Mouse (Mus musculus) limb, embryonic 14.5 days (tissue): ENCODE data around the gene Aldh8a1. TPM values are rescaled to one million over a fixed set of nuclear protein-coding genes. Genes with fewer than 3 reads are reported as not detected.

Experiments used
- ATAC-seq: fragments of 200-750 bp; cut with Nextera tagmentation; 2 replicates; pipeline ENCODE4 v1.8.0; 2017; ENCODE audit warnings: low read depth, moderate number of reproducible peaks, moderate TSS enrichment; ENCODE audit not compliant: low FRiP score
- DNase-seq: peaks from one replicate; pipeline ENCODE4 v3.0.0-alpha.2; 2015; ENCODE audit warnings: low spot score
- H3K27ac ChIP-seq: fragments of 300-500 bp; sonication (generic); replicated peaks from 2 replicates; pipeline ENCODE4 v1.5.1; 2014; ENCODE audit warnings: low read depth, mild to moderate bottlenecking, low read length, moderate library complexity, mixed read lengths
- H3K27me3 ChIP-seq: fragments of 300-500 bp; sonication (generic); 2 replicates; pipeline ENCODE4 v1.6.1; 2014; ENCODE audit warnings: low read length, mixed read lengths; ENCODE audit not compliant: control insufficient read depth, insufficient read depth
- H3K36me3 ChIP-seq: fragments of 300-500 bp; sonication (generic); 2 replicates; pipeline ENCODE4 v1.6.1; 2014; ENCODE audit warnings: mild to moderate bottlenecking, low read length, moderate library complexity, mixed read lengths; ENCODE audit not compliant: control insufficient read depth, insufficient read depth
- H3K4me1 ChIP-seq: fragments of 300-500 bp; sonication (generic); 2 replicates; pipeline ENCODE4 v1.6.1; 2014; ENCODE audit warnings: antibody characterized with exemption, low read length, mixed read lengths; ENCODE audit not compliant: control insufficient read depth, insufficient read depth
- H3K4me2 ChIP-seq: fragments of 300-500 bp; sonication (generic); replicated peaks from 2 replicates; pipeline ENCODE4 v1.6.1; 2014; ENCODE audit warnings: low read depth, mild to moderate bottlenecking, low read length, moderate library complexity; ENCODE audit not compliant: severe bottlenecking
- H3K4me3 ChIP-seq: fragments of 300-500 bp; sonication (generic); replicated peaks from 2 replicates; pipeline ENCODE4 v1.5.1; 2014; ENCODE audit warnings: low read length
- H3K9ac ChIP-seq: fragments of 300-500 bp; sonication (generic); 2 replicates; pipeline ENCODE4 v1.6.1; 2014; ENCODE audit warnings: mild to moderate bottlenecking, low read depth, low read length, moderate library complexity; ENCODE audit not compliant: severe bottlenecking
- H3K9me3 ChIP-seq: fragments of 300-500 bp; sonication (generic); 2 replicates; pipeline ENCODE4 v1.6.1; 2016; ENCODE audit warnings: low read length; ENCODE audit not compliant: control insufficient read depth
- POLR2A ChIP-seq: fragments of 200-500 bp; IDR thresholded peaks from 2 replicates; pipeline ENCODE4 v1.8.0; 2012; ENCODE audit warnings: inconsistent platforms, mild to moderate bottlenecking, moderate library complexity, borderline replicate concordance; ENCODE audit not compliant: insufficient read depth, insufficient read length; ENCODE audit errors: extremely low read depth
- WGBS: fragments of 180-500 bp; shearing (Covaris S2); extraction: QIAGEN DNeasy Blood & Tissue Kit; methylation state at CpG from one replicate; pipeline ENCODE4 v1.1.7; 2014; 5-methylcytosine and 5-hydroxymethylcytosine counted together
- polyA plus RNA-seq, 2 experiments: library from polyadenylated mRNA; depleted of rRNA in 1 of 2; stranded (reverse) in 1 of 2; unstranded in 1 of 2; fragments of >200 nt; fragmentation: Nextera tagmentation in 1 of 2; extraction: Ambion mirVana in 1 of 2; gene quantifications; 2 replicates each; pipeline versions ENCODE4 v1.2.1 to v1.2.3; 2012 to 2014

Gene Aldh8a1
- polyA plus RNA-seq, 2 experiments: 0.03 TPM; not detected in 1

- ATAC-seq: no peak
These were observed 26.3 kb upstream of the Aldh8a1 start for GRCm38 (mm10) chr10:21350531-21351515.

GRCm38 (mm10) chr10:21351766-21352165 is 25.3 kb upstream of the Aldh8a1 start:
- ATAC-seq (no peak), DNase-seq (no peak)
- Histone ChIP-seq H3K36me3 (peaks cover 62% of the 10 kb centered on the region), H3K4me3 (no peak overlapping the region), H3K4me2 (no peak overlapping the region), H3K4me1 (no peaks in the 10 kb centered on the region), H3K27ac (no peak overlapping the region), H3K9me3 (no peaks in the 10 kb centered on the region), H3K9ac (no peak overlapping the region), H3K27me3 (no peaks in the 10 kb centered on the region)
- 91% methylated on average over 12 of the region's 12 CpGs for WGBS
- TF ChIP-seq POLR2A: no peak

More at GRCm38 (mm10) chr10:21350531-21351515, 26.3 kb upstream of the Aldh8a1 start:
- WGBS: 91% methylated on average over 11 of the region's 11 CpGs
- Histone ChIP-seq H3K9ac (no peak overlapping the region), H3K4me2 (no peak overlapping the region), H3K9me3 (no peaks in the 10 kb centered on the region), H3K4me1 (no peaks in the 10 kb centered on the region), H3K4me3 (no peak overlapping the region), H3K36me3 (peaks cover 62% of the 10 kb centered on the region), H3K27ac (no peak overlapping the region), H3K27me3 (no peaks in the 10 kb centered on the region)
- no peak for TF ChIP-seq POLR2A
- DNase-seq: no peak

DNA sequence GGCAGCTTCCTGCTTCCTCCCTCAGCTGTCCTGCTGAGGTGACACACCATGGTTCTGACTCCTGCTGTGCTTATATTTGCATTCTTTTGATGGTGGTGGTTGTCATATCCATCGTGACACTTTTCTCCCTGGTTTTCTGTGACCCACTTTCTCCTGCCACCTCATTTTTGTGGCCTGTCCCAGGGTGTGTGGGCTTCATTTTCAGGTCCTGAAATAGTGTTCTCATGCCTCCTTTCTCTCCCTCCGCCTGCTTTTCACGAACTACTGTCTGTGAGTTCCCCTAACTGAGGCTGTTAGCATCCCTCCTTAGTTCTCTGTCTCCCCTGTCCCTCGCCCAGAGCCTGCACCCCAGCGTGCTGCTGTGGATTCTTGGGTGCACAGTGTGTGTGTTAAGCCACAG is 23.2 kb upstream of the Aldh8a1 start:
- Histone ChIP-seq H3K4me3 (no peak overlapping the region), H3K4me1 (no peaks in the 10 kb centered on the region), H3K9me3 (no peaks in the 10 kb centered on the region), H3K27ac (no peak overlapping the region), H3K27me3 (no peaks in the 10 kb centered on the region), H3K36me3 (peaks cover 69% of the 10 kb centered on the region), H3K9ac (no peak overlapping the region), H3K4me2 (no peak overlapping the region)
- WGBS: 61% methylated on average over 5 of the region's 5 CpGs
- no peak for TF ChIP-seq POLR2A
- ATAC-seq (no peak), DNase-seq (no peak)

DNA sequence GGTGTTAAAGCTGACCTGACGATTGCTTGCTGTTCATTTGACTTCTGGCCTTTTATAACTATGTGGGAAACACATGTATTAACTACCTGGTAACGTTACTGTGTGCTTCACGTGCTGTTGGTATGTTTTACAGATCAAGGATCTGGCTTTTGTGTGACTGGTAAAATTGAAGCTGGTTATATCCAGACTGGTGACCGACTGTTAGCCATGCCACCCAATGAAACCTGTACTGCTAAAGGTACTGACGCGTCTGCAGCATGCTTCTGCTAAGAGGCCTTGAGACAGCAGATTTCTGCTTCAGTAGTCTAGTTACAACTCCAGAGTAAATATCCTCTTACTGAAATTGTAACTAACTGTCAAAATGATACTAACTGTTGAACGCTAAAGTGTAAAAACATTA is 22.6 kb upstream of the Aldh8a1 start:
- Histone ChIP-seq H3K27me3 (no peaks in the 10 kb centered on the region), H3K36me3 (peaks cover 66% of the 10 kb centered on the region), H3K9ac (no peak overlapping the region), H3K4me2 (no peak overlapping the region), H3K4me3 (no peak overlapping the region), H3K4me1 (no peaks in the 10 kb centered on the region), H3K9me3 (no peaks in the 10 kb centered on the region), H3K27ac (no peak overlapping the region)
- ATAC-seq: no peak
- DNase-seq: no peak
- TF ChIP-seq POLR2A: no peak
- WGBS: 88% methylated on average over 7 of the region's 7 CpGs

- Histone ChIP-seq H3K4me2 (no peak overlapping the region), H3K27me3 (no peaks in the 10 kb centered on the region), H3K9ac (no peak overlapping the region), H3K4me3 (no peak overlapping the region), H3K9me3 (no peaks in the 10 kb centered on the region), H3K27ac (no peak overlapping the region), H3K36me3 (peaks cover 59% of the 10 kb centered on the region), H3K4me1 (no peaks in the 10 kb centered on the region)
- TF ChIP-seq POLR2A: no peak
- DNase-seq (no peak), ATAC-seq (no peak)
- WGBS: 91% methylated on average over 8 of the region's 8 CpGs
These were observed 19.1 kb upstream of the Aldh8a1 start for GRCm38 (mm10) chr10:21357986-21358385.
